Mouse (Mus musculus) liver, postnatal 0 days (tissue): Measurements from ENCODE around the gene Ccne1.

ENCODE experiments used
- CTCF ChIP-seq: sonication (generic); IDR thresholded peaks from 2 replicates; pipeline ENCODE4 v1.5.1; 2016; ENCODE audit warnings: antibody characterized with exemption, low read depth
- EP300 ChIP-seq: IDR thresholded peaks from 2 replicates; pipeline ENCODE4 v1.6.1; 2016; ENCODE audit warnings: antibody characterized with exemption, low read depth, mild to moderate bottlenecking

- TF ChIP-seq EP300 (no peak), CTCF (no peak)
Measured at GRCm38 (mm10) chr7:38089930-38090675, 17.2 kb downstream of the Ccne1 start.
